Mouse (Mus musculus) cerebral cortex, adult 2 months (tissue): ENCODE measurements around the gene Rcor1.

Experiments used
- WGBS: fragments of 180-500 bp; shearing (Covaris S2); methylation state at CpG from one replicate; pipeline ENCODE4 v1.1.7; 2018; 5-methylcytosine and 5-hydroxymethylcytosine counted together

The Rcor1 gene

DNA sequence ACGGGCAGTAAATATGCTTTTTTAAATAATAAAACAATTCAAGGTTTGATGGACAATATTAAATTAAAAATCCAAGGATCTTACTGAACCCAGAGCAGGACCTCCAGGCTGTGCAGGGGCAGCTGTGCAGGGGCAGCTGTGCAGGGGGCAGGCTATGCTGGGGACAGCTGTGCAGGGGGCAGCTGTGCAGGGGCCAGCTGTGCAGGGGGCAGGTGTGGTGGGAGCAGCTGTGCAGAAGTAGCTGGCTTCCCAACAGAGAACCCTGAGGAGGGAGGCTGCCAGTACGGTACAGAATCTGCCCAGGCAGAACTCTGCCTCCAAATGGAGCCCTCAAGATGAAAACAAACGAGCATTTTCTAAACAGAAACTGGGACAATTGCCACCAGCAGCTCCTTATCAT is 96.8 kb downstream of the Rcor1 start:
- 70% methylated on average over 3 of the region's 3 CpGs for WGBS

DNA sequence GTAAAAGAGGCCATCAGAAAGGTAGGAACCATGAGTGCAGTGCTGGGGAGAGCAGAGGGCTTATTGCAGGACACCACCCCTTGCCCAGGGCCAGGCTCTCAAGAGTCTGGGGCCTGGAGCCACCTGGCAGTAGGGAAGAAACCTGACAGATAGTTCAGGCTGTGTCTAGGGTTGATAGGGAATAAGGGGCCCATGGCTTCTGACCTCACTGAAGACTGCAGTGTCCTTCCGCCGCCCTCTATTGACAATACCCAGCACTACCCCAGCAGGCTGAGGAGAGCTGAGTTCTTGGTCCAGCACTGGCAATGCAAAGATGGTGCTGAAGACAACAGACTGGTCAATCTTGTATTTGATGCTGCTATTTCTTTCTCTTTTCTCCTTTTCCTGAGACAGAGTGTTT is 97.9 kb downstream of the Rcor1 start:
- 82% methylated on average over 2 of the region's 2 CpGs for WGBS

DNA sequence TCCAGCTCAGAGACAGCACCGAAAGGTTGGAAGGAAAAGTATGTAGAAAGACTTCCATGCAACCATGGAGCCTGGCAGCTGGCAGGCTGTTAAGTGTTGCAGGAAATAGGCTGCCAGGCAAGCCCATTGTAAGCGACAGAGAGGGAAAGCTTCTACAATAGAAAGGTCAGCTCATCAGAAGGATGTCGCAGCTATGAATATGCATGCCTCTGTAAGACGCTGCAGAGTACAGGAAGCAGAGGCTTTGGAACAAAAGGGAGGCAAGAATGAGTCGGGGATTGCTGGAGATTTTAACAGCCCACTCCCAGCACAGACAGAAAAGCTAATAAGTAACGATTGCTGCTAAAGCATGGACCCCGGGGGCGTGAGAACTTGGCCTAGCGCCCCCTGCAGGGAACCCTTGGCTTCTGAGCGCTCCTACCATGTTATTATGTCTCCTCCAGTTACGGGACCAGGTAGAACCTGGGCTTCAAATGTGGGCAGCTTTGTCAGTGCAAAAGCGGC is 103.9 kb downstream of the Rcor1 start:
- 11% methylated on average over 12 of the region's 12 CpGs for WGBS

DNA sequence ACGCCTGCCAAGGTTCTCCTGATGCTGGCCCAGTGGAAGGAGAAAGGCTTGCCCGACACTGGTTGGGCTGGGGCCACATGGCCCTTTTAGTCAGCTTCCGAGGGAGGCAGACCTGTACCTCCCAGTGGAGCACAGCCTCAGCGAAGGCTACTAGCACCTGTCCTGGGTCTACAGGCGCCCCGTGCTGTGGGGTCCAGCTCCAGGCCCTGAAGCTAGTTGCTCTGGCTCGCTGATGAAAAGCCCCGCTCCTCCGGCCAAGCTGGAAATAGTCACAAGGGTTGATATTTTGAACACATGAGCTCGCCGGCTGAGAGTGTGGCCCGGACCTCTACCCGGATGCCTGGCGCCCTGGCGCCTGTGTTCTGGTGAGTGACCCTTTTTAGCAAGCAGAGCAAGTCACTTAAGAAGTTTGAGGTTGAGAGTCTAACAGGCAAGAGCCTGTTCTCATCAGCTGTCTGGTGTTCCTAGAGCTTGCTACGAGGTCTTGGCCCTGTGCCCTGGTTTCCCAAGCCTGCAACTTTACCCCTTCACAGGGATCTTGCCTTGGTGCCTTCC is 104.4 kb downstream of the Rcor1 start:
- 40% methylated on average over 16 of the region's 16 CpGs for WGBS

DNA sequence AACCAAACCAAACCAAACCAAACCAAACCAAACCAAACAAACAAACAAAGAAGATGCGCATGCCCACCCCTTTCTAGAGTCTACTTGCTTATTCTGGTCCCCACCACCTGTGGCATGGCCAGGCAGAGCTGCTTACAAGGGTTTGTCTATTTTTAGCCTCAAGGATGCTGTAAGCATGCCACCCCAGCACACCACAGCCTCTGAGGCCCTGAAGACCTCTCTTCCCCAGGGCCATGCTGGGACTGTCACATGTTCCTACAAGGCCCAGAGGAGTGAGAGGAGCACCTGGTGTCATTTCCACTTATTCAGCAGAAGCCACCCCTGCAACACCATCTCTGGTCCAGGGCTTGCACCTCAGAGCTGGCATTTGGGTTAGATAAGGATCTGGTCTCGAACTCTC is 105.4 kb downstream of the Rcor1 start:
- WGBS, result 98% methylated on average over 2 of the region's 2 CpGs

DNA sequence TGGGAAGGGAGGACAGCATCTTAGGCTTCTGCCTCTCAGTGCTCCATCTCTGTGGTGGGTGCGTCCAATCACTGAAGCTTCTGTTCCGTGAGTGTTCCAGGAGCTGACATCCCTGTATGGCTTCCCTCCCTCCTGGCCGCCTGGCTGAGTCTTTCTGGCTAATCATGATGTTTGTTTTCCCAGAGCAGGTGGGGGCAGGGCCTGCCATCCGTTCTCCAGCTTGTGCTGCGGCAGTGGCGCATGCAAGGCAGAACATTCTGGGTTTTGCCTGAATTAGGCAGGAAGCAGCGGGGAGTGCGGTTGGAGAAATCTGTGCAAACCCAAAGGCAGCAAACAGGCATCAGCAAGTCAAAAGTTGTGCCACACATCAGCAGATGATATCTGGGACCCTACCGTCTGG is 106.1 kb downstream of the Rcor1 start:
- 34% methylated on average over 9 of the region's 9 CpGs for WGBS

DNA sequence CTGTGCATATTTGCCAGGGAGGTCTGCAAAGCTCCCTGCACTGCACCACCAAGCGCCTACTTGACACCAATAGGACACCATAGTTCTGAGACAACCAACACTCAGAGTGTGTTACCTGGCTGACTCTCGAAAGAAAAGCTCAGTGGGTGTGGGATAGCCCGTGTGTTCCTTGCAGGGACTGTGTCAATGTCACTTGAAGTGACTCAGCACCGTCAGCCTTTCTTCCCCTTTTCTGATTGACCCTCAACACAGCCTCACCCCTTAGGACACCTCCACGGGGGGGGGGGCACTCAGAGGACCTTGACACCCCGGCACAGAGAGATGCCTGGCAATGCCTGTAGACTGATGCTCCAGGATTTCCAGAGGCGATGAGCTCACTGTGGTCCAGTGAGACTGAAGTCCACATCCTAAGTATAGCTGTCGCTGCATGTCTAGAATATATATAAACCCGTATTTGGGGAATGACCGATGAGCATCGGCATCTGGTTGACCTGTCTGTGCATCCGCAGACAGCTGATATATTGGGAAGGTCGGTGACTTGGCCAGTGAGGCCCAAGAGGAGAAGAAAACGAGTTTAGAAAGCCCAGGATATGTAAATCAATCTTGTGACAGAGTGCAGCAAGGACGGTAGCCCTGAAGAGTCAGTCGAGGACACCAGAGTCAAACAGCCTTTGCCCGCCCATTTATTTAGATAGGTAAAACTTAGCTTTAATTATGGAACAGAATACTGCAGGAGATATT is 110.5 kb downstream of the Rcor1 start:
- WGBS, result 71% methylated on average over 17 of the region's 17 CpGs

DNA sequence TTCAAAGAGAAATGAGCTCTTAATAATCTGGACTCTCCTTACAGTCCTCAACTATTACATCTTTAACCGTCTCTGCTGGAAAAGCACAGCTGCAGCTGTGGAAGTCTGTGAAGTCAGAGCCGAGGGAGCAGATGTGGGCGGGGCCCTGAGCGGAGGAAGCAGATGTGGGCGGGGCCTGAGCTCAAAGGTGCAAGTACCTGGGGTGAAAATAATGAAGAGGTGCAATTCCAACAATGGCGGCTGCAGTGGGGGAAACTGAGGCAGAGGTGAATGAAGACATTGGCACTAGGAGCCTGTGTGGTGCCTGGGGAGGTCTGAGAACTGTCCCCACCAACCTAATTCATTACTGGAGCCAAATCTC is 111.1 kb downstream of the Rcor1 start:
- WGBS, result 23% methylated on average over 6 of the region's 6 CpGs

DNA sequence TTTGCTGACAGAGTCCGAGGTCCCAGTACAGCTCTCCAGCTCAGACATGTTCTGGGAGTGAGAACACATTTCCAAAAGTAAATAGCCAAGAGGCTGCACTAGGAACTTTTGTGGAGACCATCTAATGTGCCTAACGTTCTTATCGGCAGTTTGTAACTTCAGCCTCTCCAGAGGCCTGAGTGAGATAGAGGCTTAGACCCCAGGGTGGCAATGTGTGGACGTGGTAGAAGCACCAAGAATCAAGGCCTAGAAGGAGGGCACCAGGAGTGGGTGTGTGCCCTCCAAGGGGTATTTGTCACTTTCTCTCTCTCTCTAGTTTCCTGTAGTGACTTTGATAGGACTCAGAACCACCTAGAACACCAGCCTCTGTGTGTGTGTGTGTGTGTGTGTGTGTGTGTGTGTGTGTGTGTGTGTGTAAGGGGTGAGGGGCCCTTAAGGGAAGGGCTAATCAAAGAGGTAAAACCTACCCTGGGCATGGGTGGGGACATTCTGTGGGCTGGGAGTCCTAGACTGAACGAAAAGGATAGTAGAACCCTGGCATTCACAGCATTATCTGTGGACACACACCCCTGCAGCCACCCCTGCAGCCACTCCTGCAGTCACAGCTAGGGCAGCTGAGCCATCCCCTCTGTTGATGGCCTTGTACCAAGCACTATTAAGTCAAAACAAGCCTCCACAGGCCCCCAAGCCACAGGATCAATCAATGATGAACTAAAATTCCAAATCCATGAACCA is 112.4 kb downstream of the Rcor1 start:
- 98% methylated on average over 5 of the region's 5 CpGs for WGBS

DNA sequence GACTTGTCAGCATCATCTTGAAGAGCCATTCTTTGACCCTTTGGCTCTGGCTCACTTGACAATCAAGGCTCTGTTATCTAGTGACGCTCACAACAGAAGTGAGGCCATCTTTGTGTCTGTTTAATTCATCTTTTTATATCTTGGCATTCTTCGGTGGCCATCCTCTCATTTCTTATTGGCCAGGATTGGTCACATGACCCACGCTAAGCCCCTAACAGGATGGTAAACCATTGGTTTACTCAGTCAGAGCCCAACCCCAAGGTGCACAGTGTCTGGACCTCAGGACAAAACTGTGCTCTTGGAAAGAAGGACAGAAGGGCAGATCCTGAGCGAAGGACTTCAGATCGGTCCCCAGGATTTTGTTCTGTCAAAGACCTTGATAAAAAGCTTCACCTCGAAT is 113.4 kb downstream of the Rcor1 start:
- 85% methylated on average over 6 of the region's 6 CpGs for WGBS

DNA sequence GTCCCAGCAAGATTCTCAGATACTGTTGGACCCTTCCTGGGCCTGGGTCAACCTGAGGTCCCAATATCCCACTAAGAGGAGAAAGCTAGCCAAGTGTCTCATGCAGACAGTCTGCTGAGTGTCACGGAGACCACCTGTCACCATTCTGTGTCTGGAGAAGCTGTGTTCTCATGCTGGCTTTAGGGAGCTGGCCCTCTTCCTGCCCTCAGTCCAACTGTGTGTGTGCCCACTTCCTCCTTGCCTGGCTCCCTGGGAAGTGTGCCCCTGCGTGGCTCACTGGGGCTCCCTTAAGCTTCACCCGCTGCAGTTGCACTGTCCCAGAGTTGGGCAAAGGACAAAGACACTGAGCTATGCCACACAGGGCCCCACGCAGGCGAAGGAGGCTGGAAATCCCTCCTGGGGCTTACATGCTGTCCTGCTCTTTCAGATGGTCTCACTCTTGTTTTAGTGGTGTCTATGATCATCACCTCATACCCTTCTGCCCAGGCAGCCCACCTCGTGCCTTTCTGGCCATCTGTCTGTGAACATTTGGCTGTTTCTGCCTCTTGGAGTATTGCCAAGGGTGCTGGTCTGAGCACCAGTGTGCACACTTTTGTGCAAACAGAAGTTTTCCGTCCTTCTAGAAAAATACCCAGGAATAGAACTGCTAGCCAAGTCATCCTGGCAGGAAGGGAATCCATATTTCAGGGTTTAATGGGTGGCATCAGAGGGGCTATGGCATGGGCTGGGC is 114.0 kb downstream of the Rcor1 start:
- WGBS, result 68% methylated on average over 7 of the region's 7 CpGs

DNA sequence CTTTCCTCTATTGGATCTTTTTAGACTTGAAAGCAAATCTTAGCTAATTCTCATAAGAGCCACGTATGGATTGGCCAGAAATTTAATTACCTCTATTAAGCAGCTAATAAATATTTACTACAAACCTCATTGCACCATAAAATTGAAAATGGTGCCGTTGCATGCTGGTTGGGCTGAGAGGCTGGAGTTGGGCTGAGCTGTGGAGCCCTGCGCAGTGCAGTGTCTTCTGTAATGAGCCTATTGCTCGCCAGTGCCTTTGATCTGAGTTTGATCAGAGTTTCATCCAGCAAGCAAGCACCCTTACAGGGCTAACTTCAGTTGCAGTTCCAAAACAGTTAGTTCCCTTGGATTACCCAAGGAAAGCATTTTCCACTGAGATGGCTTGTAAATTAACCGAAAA is 114.8 kb downstream of the Rcor1 start:
- WGBS, result 79% methylated on average over 5 of the region's 5 CpGs

DNA sequence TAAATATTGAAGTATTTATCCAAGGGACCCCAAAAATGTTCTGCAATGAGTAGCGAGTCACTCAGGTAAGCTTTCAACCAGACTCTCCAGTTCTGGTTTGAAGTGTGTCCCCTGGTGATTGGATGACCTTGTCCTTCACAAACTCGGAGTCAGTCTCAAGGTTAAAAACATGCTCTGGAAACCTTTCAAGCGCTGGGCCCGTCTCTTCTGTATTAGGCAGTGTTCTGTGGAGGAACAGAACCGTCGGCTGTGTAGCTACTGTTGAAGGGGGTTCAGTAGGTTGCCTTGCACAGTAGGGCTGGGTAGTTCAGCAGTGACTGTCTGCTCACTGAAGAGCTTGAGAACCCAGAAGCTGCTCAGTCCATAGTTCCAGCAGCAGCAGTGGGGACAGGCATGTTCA is 115.5 kb downstream of the Rcor1 start:
- WGBS, result 97% methylated on average over 6 of the region's 6 CpGs

DNA sequence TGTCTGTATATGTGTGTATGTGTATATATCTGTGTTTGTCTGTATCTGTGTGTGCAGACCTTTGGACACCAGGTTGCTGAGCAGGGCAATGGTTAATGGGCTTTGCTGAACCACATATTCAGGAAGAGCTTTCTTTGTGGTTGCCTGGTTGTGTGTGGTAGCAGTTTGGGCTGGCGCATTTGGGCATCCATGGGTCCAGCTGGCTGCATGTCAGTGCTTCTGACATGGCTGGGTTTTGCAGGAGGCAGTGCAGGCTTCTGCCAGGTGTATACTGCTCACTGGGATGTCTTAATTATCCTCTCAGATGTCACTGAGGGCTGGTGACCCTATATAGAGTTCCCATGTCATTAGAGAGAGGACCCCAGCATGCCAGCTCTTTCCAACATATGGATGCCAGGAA is 116.6 kb downstream of the Rcor1 start:
- 83% methylated on average over 1 of the region's 1 CpGs for WGBS

DNA sequence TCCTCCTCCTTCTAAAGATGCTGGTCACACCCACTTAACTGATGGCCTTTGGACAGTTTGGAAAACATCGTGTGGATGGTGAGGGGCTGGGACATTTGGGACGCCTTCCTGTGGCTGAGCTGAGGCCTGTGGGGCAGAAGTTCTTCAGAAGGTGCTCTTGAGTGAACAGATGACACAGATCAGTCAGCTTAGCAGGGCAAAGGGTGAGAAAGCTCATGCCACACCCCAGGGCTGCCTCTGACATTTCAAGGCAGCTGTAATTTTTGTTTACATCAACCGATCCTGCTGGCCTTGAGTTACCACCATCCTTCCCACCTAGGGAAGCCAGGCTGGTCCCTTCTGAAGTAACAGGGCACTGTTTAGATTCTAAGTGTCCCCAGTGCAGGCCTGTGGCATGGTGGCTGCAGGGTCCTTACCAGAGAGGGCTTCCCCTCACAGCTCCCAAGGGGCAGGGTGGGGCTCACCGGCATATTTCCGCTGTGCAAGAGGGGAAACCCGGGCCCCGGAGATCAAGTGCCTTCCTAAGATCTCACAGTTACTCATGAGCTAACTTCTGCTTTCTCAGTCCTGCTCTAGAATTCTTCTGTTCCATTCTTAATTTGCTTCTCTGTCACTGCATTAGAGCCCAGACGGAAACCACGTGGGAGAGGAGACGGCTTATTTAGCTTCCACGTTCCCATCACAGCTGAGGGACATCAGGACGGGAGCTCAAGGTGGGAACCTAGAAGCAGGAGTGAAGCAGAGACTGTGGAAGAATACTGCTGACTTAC is 120.7 kb downstream of the Rcor1 start:
- 62% methylated on average over 12 of the region's 12 CpGs for WGBS

DNA sequence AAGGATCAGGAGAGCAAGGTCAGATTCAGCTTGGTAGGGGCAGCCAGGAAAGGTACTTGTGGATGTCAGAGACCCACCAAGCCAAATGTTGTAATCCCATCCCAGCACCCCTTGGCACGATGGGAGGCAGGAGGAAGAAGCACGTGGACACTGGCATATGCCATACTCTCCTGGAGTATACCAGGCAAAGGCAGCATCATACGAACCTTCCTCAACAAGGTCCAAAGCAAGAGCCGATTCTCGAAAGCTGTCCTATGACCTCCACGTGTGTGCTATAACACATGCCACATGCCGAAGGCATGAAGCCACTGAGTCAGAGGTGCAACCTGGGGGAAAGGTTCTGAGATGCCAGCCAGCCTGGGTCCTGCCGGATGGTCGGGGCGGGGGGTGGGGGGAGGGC is 121.7 kb downstream of the Rcor1 start:
- 86% methylated on average over 10 of the region's 10 CpGs for WGBS

DNA sequence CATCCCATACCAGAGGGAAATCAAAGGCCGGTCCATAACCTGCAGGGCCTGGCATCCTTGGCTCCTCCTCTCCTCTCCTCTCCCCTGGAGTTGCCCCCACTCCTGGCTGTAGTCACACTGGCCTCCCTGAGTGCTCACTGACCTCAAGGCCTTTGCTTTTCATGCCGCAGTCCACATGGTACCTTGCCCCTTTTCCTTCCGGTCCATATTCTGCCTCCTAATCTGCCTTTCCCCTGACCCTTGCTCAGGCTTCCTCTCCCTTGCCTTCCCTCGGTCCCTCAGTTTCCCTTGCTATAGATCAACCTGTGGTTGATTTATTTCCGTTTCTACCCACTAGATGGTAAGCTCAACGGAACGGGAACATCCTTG is 122.8 kb downstream of the Rcor1 start:
- 31% methylated on average over 7 of the region's 7 CpGs for WGBS

DNA sequence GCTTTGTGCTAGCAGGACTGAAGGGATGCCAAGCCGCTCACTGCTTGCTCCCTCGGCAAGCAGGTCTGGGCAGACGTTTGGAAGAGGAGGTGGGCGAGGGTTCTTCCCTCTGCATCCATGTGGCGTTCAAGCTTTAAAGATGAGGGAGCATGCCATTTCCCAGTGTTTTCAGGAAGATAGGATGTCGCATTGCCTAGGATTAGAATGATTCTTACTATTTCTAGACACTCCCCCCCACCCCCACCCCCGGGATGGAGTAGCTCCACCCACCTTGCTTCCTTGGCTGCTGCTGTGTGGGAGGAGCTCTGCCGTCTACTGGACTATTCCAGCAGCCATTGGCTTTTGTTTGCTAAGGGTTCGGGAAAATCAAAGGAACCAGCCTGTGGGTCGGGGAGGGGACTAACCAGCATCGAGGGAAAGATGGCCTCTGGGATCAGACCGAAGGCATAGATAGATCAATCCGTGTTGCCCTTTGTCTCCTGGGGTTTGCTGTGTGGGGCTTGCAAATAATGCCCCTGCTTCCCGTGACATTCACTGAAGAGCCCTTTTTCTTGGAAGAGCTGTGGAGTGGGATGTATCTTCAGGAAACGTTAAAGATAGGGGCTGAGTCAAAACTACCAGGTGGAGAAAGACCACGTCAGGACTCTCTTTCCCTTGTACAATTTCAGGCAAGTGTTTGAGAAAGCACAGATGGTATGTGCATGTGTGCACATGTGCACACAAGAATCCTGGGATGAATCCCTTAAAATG is 123.3 kb downstream of the Rcor1 start:
- 8% methylated on average over 16 of the region's 16 CpGs for WGBS

DNA sequence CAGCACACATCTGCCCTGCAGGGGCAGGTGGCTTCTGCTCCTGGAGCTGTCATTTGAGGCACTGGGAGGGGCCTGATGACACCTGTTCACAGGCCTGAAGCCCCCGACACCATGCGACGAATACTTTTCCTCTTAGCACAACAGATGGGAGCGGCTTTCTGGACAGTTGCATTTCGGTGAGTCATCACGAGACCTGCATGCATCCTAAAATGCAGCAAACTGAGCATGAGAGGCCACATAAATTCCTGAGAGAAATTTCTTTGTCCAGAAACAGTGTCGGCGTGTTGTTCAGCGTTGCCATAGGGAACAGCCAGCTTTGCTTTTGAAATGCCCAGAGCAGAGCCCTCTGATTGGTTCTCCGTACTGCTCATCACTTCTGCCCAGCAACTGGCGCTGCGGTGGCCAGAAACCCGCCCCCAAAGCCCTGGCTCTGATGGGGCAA is 125.2 kb downstream of the Rcor1 start:
- WGBS, result 3% methylated on average over 13 of the region's 13 CpGs

DNA sequence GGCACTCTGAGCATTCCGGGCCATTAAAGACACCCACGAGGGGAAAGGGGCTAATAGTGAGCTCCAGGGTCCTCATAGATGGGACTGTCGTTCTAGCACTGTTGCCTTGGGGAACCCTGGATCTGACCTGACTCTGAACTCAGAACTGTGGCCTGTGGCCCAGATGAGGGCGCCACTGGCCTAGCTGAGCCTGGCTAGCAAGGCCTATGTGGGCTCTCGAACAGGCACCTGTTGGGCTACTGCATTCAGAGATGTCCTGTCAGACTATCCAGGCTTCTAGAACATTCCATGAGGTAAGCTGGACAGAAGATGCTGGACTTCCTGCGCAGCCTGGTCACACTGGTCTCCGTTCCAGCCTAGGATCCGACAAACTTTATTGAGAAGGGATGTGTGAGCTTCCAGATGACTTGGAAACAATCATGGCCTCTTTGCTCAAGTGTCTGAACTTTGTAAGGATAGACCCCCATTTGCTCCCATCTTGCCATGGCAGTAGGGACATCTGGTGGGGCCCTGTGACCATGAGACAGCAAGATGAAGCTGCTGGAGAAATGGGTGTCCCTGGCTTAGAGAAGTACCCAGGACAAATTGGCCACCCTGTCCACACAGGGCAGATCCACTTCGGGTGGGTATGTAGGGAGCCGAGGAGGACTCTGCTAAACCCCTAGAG is 126.1 kb downstream of the Rcor1 start:
- 54% methylated on average over 10 of the region's 10 CpGs for WGBS
